Mouse (Mus musculus): ENCODE measurements at regions not wholly inside any gene's neighbourhood (a gene's known extent, or its start where the extent isn't known, plus 50 kb on each side); places are given as distances from the start of the nearest gene placed in this dataset.
A peak's percentile ranks its signal among the peaks of the same experiment; 100 is the strongest.

GRCm38 (mm10) chr12:80034963-80035411 lies 77.8 kb downstream of the Zfp36l1 start:
- ATAC-seq (ENCODE audit: low FRiP score), result no peak
- no peak overlapping the region for H3K4me2 ChIP-seq
- WGBS, result 52% methylated on average over 4 of the region's 4 CpGs
- H3K9ac ChIP-seq, result no peak overlapping the region
- 0 out of 2 replicates have a peak, but pooled peaks cover 5% of the 10 kb centered on the region for H3K4me1 ChIP-seq (replicated peaks)
- no peak overlapping the region for H3K4me3 ChIP-seq
- no peaks in the 10 kb centered on the region for H3K9me3 ChIP-seq
- H3K27me3 ChIP-seq, result no peaks in the 10 kb centered on the region
- no peaks in the 10 kb centered on the region for H3K36me3 ChIP-seq
- H3K27ac ChIP-seq, result no peak overlapping the region

GRCm38 (mm10) chr12:80034100-80034499 lies 78.7 kb downstream of the Zfp36l1 start:
- no peaks in the 10 kb centered on the region for H3K36me3 ChIP-seq
- no peak for ATAC-seq (ENCODE audit: low FRiP score)

DNA sequence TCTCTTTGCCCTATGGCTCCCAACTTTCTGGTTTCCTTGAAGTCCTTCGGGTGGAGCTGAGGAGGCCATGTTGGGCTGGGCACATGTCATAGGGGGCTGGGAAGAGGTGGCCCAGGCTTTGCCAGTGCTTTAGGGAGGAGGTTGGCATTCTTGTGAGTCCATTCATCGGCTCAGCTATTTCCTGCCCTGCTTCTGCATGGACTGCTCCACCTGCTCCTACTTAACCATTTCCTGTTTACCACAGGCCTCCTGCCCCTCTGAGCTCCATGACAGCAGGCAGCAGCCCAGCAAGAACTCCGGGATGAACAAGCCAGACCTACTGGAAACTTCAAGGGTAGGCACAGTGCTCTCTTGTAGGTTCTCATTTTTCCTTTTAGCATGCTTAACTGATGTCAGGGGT lies 80.3 kb downstream of the Zfp36l1 start:
- H3K27me3 ChIP-seq, result no peaks in the 10 kb centered on the region
- H3K36me3 ChIP-seq, result no peaks in the 10 kb centered on the region
- H3K9ac ChIP-seq, result no peak overlapping the region
- 0 out of 2 replicates have a peak, but pooled peaks cover 5% of the 10 kb centered on the region for H3K4me1 ChIP-seq (replicated peaks)
- 77% methylated on average over 3 of the region's 3 CpGs for WGBS
- H3K27ac ChIP-seq, result no peak overlapping the region
- H3K4me3 ChIP-seq, result no peak overlapping the region
- no peak overlapping the region for H3K4me2 ChIP-seq
- no peaks in the 10 kb centered on the region for H3K9me3 ChIP-seq
- no peak for ATAC-seq (ENCODE audit: low FRiP score)

More at GRCm38 (mm10) chr12:80034100-80034499, 78.7 kb downstream of the Zfp36l1 start:
- Histone ChIP-seq H3K27me3 (no peaks in the 10 kb centered on the region), H3K4me2 (no peak overlapping the region), H3K27ac (no peak overlapping the region), H3K4me1 (replicated peaks) (0 out of 2 replicates have a peak, but pooled peaks cover 5% of the 10 kb centered on the region), H3K4me3 (no peak overlapping the region), H3K9me3 (no peaks in the 10 kb centered on the region), H3K9ac (no peak overlapping the region)
- 89% methylated on average over 5 of the region's 5 CpGs for whole genome bisulfite sequencing

DNA sequence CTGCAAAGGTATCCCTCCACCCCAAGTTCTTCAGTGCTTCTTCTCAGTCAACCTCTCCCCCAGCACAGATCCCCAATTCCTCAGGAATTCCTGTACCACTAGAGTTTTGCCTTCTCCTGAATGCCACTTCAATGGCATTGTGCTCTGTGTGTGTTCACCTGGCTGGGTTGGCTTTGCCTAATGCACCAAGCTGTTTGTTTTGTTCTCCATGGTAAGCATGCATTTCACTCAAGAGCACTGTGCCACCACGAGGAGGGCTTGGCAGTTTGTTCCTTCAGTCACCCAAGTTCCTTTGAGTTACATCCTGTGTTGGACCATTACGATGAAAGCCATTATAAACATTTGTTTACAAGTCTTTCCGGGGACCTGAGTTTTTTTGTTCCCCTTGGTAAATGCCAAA lies 84.5 kb downstream of the Zfp36l1 start:
- ATAC-seq (ENCODE audit: low FRiP score), result no peak
- H3K27me3 ChIP-seq, result no peaks in the 10 kb centered on the region
- WGBS, result 85% methylated on average over 3 of the region's 3 CpGs

DNA sequence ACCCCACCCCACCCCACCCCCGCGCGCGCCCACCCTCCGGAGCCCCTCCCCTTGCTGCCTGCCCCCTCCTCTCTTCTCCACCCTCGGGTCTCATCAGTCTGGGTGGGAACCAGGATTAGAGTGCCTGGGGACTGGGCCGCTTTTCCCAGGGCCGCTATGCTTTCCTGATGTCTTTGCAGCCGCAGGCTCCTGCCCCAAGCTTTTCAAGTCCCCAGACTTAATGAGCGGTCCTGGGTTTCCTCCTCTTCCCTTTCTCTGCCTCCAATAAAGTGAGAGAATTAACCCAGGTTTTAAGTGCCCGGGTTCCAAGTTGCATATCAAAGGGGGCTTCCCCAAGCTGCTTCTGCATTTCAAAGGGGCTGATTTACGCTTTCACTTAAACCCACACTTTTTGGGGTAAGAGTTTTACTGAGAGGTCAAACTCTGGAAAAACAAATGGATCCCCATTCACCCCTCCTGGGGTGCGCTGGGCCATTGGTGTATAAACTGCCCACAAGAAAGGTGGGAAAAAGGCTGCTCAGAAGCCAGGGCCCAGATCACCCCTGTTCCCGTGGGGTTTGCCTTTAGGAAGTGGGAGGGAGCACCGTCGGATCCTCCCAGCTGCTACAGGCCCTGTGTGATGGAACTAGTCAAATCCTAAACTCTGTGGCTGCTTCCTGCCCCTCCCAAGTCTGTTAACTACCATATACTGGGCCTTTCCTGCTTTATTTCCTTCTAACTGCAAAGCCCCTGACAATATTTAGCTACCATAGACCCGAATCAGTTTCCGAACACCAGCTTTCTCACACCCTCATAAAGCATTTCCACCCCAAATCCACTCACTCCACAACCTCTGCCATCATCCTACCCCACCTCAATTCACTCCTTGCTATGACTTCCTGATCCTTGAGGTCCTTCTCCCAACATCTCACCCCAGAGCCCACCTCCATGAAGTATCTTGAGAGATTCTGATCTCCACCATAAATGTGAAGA lies 89.4 kb downstream of the Zfp36l1 start:
- no peaks in the 10 kb centered on the region for H3K36me3 ChIP-seq
- H3K9ac ChIP-seq, result no peak overlapping the region
- no peaks in the 10 kb centered on the region for H3K27me3 ChIP-seq
- H3K27ac ChIP-seq, result peak overlapping the region; percentile 74
- H3K4me1 ChIP-seq (replicated peaks), result peaks cover 38% of the 10 kb centered on the region
- H3K4me3 ChIP-seq, result no peak overlapping the region
- H3K4me2 ChIP-seq, result peak overlapping the region; percentile 36
- 12% methylated on average over 18 of the region's 18 CpGs for WGBS
- no peaks in the 10 kb centered on the region for H3K9me3 ChIP-seq
- ATAC-seq (ENCODE audit: low FRiP score), result peak; percentile 65

More for the DNA sequence above, 84.5 kb downstream of the Zfp36l1 start:
- H3K36me3 ChIP-seq, result no peaks in the 10 kb centered on the region
- H3K4me3 ChIP-seq, result no peak overlapping the region
- peaks cover 6% of the 10 kb centered on the region for H3K4me1 ChIP-seq (replicated peaks)
- H3K9me3 ChIP-seq, result no peaks in the 10 kb centered on the region
- H3K9ac ChIP-seq, result no peak overlapping the region
- no peak overlapping the region for H3K4me2 ChIP-seq
- no peak overlapping the region for H3K27ac ChIP-seq

GRCm38 (mm10) chr12:80022181-80023106 lies 90.4 kb downstream of the Zfp36l1 start:
- peak; percentile 50 for ATAC-seq (ENCODE audit: low FRiP score)
- H3K9ac ChIP-seq, result peak overlapping the region; percentile 8; the same call in 1 of the 2 replicates
- H3K4me2 ChIP-seq, result peak overlapping the region; percentile 36
- H3K27ac ChIP-seq, result peak overlapping the region; percentile 74
- H3K4me1 ChIP-seq (replicated peaks), result peaks cover 39% of the 10 kb centered on the region
- no peaks in the 10 kb centered on the region for H3K36me3 ChIP-seq
- H3K27me3 ChIP-seq, result no peaks in the 10 kb centered on the region
- WGBS, result 8% methylated on average over 18 of the region's 18 CpGs
- no peak overlapping the region for H3K4me3 ChIP-seq
- no peaks in the 10 kb centered on the region for H3K9me3 ChIP-seq

DNA sequence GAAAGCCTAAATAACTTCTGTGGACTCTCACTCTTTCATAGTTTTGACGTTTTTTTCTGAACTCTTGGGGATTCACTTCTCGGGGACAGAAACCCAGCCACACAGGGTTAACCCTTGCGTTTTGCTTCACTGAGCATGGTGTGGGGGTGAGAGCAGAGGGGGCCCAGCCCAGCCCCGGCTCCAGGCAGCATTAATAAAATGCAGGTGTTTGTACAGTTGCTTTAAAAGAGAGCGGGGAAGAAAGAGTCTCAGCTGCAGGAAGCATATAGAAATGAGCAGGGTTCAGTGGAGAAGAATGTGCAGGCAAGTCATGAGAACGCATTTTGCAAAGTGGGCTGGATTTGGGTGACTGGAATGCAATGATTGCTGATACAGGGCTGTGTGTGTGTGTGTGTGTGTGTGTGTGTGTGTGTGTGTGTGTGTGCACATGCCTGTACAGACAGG lies 91.8 kb downstream of the Zfp36l1 start:
- WGBS, result 8% methylated on average over 6 of the region's 6 CpGs
- H3K4me1 ChIP-seq (replicated peaks), result peaks cover 39% of the 10 kb centered on the region

DNA sequence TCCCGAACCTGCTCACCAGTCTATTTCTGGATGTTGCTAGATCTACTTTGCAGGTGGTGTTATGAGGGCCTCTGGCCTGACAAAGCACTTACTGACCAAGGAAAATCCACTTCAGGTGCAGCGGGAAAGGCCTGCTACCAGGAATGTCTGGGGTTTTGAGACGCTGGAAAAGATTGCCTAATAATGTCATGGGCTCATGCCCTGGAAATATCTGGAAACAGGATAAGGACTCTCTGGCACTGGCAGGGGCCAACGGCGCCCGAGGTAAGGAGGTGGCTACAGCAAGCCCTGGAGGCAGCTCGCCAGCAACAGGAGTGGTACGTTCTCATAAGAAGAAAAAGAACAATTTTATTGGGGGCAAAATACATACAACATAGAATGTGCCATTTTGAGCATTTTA lies 94.7 kb downstream of the Zfp36l1 start:
- no peak overlapping the region for H3K4me3 ChIP-seq
- WGBS, result 90% methylated on average over 8 of the region's 8 CpGs
- H3K27me3 ChIP-seq, result no peaks in the 10 kb centered on the region
- peaks cover 48% of the 10 kb centered on the region for H3K4me1 ChIP-seq (replicated peaks)
- no peak overlapping the region for H3K9ac ChIP-seq
- H3K36me3 ChIP-seq, result no peaks in the 10 kb centered on the region
- ATAC-seq (ENCODE audit: low FRiP score), result no peak
- H3K4me2 ChIP-seq, result no peak overlapping the region
- H3K9me3 ChIP-seq, result no peaks in the 10 kb centered on the region
- no peak overlapping the region for H3K27ac ChIP-seq

More for the DNA sequence above, 91.8 kb downstream of the Zfp36l1 start:
- Histone ChIP-seq H3K4me3 (no peak overlapping the region), H3K27me3 (no peaks in the 10 kb centered on the region), H3K9ac (no peak overlapping the region), H3K4me2 (0 out of 2 replicates have a peak overlapping the region, but pooled peaks have one; percentile 19), H3K9me3 (no peaks in the 10 kb centered on the region), H3K36me3 (no peaks in the 10 kb centered on the region), H3K27ac (peak overlapping the region; percentile 60)
- ATAC-seq (ENCODE audit: low FRiP score), result no peak

DNA sequence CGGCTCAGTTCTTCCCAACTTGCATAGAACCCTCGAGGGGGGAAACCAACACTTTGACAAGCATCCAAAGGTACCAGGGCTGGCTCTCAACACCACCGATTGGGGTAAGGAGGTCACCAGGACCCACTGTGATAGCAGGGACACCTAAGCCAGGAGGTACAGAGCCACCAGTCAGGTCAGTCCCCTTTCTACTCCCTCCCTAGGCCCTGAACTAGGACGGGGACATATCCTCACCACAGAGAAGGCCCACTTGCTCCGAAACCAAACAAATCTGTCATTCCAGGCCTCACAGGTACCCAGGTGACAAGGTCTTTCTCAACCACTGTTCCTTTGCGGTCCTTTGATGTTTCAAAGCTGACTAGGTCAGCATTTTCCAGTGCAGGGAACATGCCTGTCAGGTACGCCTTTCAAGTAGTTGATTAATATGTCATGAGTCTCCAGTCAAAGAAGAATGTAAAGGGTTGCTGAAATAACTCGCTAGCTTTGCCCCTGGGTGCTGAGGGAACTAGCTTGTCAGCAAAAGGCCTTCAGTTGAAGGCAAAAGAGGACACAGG lies 95.4 kb downstream of the Zfp36l1 start:
- H3K4me2 ChIP-seq, result no peak overlapping the region
- no peak overlapping the region for H3K4me3 ChIP-seq
- no peaks in the 10 kb centered on the region for H3K36me3 ChIP-seq
- peaks cover 42% of the 10 kb centered on the region for H3K4me1 ChIP-seq (replicated peaks)
- no peak overlapping the region for H3K27ac ChIP-seq
- no peaks in the 10 kb centered on the region for H3K27me3 ChIP-seq
- H3K9me3 ChIP-seq, result no peaks in the 10 kb centered on the region
- no peak for ATAC-seq (ENCODE audit: low FRiP score)
- WGBS, result 77% methylated on average over 8 of the region's 8 CpGs
- no peak overlapping the region for H3K9ac ChIP-seq

- H3K9ac ChIP-seq, result no peak overlapping the region
- H3K9me3 ChIP-seq, result no peaks in the 10 kb centered on the region
- no peak overlapping the region for H3K4me2 ChIP-seq
- ATAC-seq (ENCODE audit: low FRiP score), result no peak
- H3K27ac ChIP-seq, result no peak overlapping the region
- 94% methylated on average over 1 of the region's 1 CpGs for WGBS
- peaks cover 27% of the 10 kb centered on the region for H3K4me1 ChIP-seq (replicated peaks)
- H3K4me3 ChIP-seq, result no peak overlapping the region
- H3K36me3 ChIP-seq, result no peaks in the 10 kb centered on the region
- H3K27me3 ChIP-seq, result no peaks in the 10 kb centered on the region
Measured at GRCm38 (mm10) chr12:80015938-80016337, 96.9 kb downstream of the Zfp36l1 start.

GRCm38 (mm10) chr12:80014598-80014983 lies 98.2 kb downstream of the Zfp36l1 start:
- H3K9ac ChIP-seq, result peak overlapping the region; percentile 24; the same call in 1 of the 2 replicates
- H3K27ac ChIP-seq, result peak overlapping the region; percentile 83
- H3K9me3 ChIP-seq, result no peaks in the 10 kb centered on the region
- H3K36me3 ChIP-seq, result no peaks in the 10 kb centered on the region
- no peak overlapping the region for H3K4me3 ChIP-seq
- 63% methylated on average over 7 of the region's 7 CpGs for WGBS
- peak overlapping the region; percentile 47 for H3K4me2 ChIP-seq
- no peak for ATAC-seq (ENCODE audit: low FRiP score)
- peaks cover 23% of the 10 kb centered on the region for H3K4me1 ChIP-seq (replicated peaks)
- H3K27me3 ChIP-seq, result no peaks in the 10 kb centered on the region

All from hindbrain, embryonic 13.5 days (tissue).